Mouse (Mus musculus) activated CD4-positive, CD25-positive, alpha-beta regulatory T cell, adult 4 months (primary cell): Measurements from ENCODE around the gene Gm732. TPM values are rescaled to one million over a fixed set of nuclear protein-coding genes. Genes with fewer than 3 reads are reported as not detected.

Source experiments
- ATAC-seq: one replicate; pipeline ENCODE4 v1.8.0; 2017
- polyA plus RNA-seq, 2 experiments: library from polyadenylated mRNA; unstranded; fragments of 100-300 nt; shearing (Covaris generic); gene quantifications; one replicate each; pipeline ENCODE4 v1.2.1; 2017

Gm732 gene
- polyA plus RNA-seq: not detected

DNA sequence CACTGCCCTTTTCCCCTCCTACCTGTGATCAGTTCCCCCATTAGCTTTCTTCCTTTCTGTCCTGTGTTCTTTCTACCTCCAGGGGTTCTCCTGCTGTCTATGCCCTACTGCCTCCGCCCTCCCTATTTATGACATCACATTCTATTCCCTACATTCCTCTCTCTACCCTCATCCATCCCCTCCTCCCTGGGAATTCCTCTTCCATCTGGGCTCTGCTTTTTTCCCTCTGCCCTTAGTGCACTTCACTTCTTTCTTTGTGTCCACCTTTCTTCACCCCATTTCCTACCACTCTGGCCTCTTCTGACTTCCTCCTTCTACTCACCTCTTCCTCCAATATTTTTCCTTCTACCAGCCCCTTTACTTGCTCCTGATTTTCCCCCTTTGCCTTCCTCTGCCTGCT, at the start of gene Gm732:
Gm732 (minus strand) TSS at position 101 of the 400 bp plus-strand sequence.
- no peak for ATAC-seq

Other genes with a start within 250 kb of the Gm732 start
- under 1 TPM in 1 of 2 experiments, not detected in 1; 0.50 TPM for gene Tent5d, start 155.9 kb downstream of the Gm732 start, polyA plus RNA-seq
- 10 to 100 TPM; 20.2 to 21.8 TPM for gene 2610002M06Rik, start 132.1 kb downstream of the Gm732 start, polyA plus RNA-seq